Mouse (Mus musculus) C2C12 (cell line): ENCODE data around the gene Cenpb.

Experiments
- CEBPB ChIP-seq: IDR thresholded peaks from one replicate; pipeline ENCODE4 v1.6.1; 2011; ENCODE audit warnings: low read depth, mild to moderate bottlenecking, control low read depth, moderate library complexity
- CTCF ChIP-seq: IDR thresholded peaks from one replicate; pipeline ENCODE4 v1.5.1; 2011; ENCODE audit not compliant: control insufficient read depth, insufficient read depth, insufficient read length
- MAX ChIP-seq: IDR thresholded peaks from one replicate; pipeline ENCODE4 v1.6.1; 2011; ENCODE audit warnings: mild to moderate bottlenecking, control low read depth
- MYOD1 ChIP-seq: IDR thresholded peaks from one replicate; pipeline ENCODE4 v1.6.1; 2011; ENCODE audit warnings: low read depth; ENCODE audit not compliant: control insufficient read depth, insufficient read length
- MYOG ChIP-seq: IDR thresholded peaks from one replicate; pipeline ENCODE4 v1.6.1; 2011; ENCODE audit not compliant: control insufficient read depth, insufficient read length; ENCODE audit errors: extremely low read depth
- USF1 ChIP-seq: IDR thresholded peaks from one replicate; pipeline ENCODE4 v1.6.1; 2011; ENCODE audit warnings: low read depth, mild to moderate bottlenecking, control low read depth, moderate library complexity

DNA sequence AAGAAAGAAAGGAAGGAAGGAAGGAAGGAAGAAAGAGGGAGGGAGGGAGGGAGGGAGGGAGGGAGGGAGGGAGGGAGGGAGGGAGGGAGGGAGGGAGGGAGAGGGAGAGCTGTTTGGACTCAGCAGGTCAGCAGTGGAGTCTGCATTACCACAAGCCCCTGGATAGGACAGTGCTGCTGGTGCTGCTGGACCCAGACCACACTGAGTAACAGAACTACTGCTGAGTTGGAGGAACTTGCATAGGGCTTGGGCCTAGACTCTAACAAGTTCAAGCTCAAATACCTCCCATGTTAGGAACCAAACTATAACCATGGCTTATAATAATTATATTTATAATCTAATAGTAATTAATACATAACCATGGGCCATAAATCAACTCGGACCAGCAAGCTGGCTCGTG is 49.0 kb downstream of the Cenpb start:
- TF ChIP-seq CTCF, result no peak
- TF ChIP-seq CEBPB, result no peak
- TF ChIP-seq USF1, result no peak
- no peak for TF ChIP-seq MAX
- no peak for TF ChIP-seq MYOD1
- no peak for TF ChIP-seq MYOG
